ENCODE assay signal across 9 mouse cellular contexts in the genomic region with DNA sequence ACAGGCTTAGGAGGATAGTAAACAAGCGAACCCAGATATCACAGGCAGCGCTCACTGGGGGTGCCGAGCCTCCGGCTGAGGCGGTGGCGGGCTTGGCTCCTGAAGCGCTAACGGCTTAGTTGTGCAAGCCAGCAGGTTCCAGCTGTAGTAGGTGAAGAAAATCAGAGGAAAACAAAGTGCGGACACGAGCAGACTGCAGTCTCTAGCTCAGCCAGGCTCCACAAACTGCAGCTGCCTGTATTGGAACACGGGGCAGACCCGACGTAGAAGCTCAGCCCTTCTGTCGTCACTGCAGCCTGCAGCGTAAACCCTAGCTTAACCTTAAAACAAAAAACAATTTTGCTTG. TPM values are rescaled to one million over a fixed set of nuclear protein-coding genes. Genes with fewer than 3 reads are reported as not detected.
DNase-seq lines count a peak whose midpoint lies in the region; ATAC-seq and TF ChIP-seq lines count a peak whose summit lies in the region.
"Had no signal": no experiment of that assay in that cellular context is flagged by ENCODE, and none has a peak within 500 bp of the region (broad histone marks: within the 10 kb centered on the region; RNA-seq: fewer than 3 reads in every experiment).

No protein-coding gene starts in this region.

- TF ChIP-seq POLR2A in kidney, adult 2 months (IDR thresholded peaks at IDR 0.05; ENCODE audit: low read depth, low read length), result no peak
- no peak for TF ChIP-seq POLR2A in brain, embryonic 14.5 days (IDR thresholded peaks at IDR 0.05; ENCODE audit: borderline replicate concordance, extremely low read depth, insufficient read depth, insufficient read length, poor library complexity, severe bottlenecking)

- H3K9ac ChIP-seq in heart, embryonic 11.5 days (ENCODE audit: low read depth, low read length), result peak overlapping the region; percentile 67
- H3K9ac ChIP-seq in midbrain, embryonic 15.5 days, result peak overlapping the region; percentile 37; the same call in 1 of the 2 replicates

- H3K4me2 ChIP-seq in heart, embryonic 11.5 days, result peak overlapping the region; percentile 75
- peak overlapping the region; percentile 55 for H3K4me2 ChIP-seq in midbrain, embryonic 15.5 days

- H3K27me3 ChIP-seq in kidney, adult 2 months (replicated peaks; ENCODE audit: control insufficient read depth, insufficient read depth, low read length), result no peaks in the 10 kb centered on the region
- H3K27me3 ChIP-seq in heart, embryonic 11.5 days (ENCODE audit: control insufficient read depth, insufficient read depth, low read length), result no peaks in the 10 kb centered on the region
- no peaks in the 10 kb centered on the region for H3K27me3 ChIP-seq in midbrain, embryonic 15.5 days (replicated peaks)

- TF ChIP-seq CTCF in kidney, adult 2 months (conservative IDR thresholded peaks at IDR 0.05; ENCODE audit: insufficient read depth, insufficient read length, low read depth, low read length), result no peak
- no peak for TF ChIP-seq CTCF in brain, embryonic 14.5 days (IDR thresholded peaks at IDR 0.05; ENCODE audit: borderline replicate concordance, extremely low read depth, insufficient read depth, insufficient read length)

- no peaks in the 10 kb centered on the region for H3K4me1 ChIP-seq in kidney, adult 2 months (ENCODE audit: control insufficient read depth, insufficient read depth, low read length)
- no peaks in the 10 kb centered on the region for H3K4me1 ChIP-seq in heart, embryonic 11.5 days (ENCODE audit: control insufficient read depth, insufficient read depth, low read length)
- H3K4me1 ChIP-seq in midbrain, embryonic 15.5 days, result 0 out of 2 replicates have a peak, but pooled peaks cover 6% of the 10 kb centered on the region

- no peaks in the 10 kb centered on the region for H3K36me3 ChIP-seq in kidney, adult 2 months (ENCODE audit: control insufficient read depth, insufficient read depth, low read length)
- no peaks in the 10 kb centered on the region for H3K36me3 ChIP-seq in heart, embryonic 11.5 days (ENCODE audit: control insufficient read depth, insufficient read depth, low read length)
- H3K36me3 ChIP-seq in midbrain, embryonic 15.5 days (replicated peaks), result no peaks in the 10 kb centered on the region

- peaks cover 5% of the 10 kb centered on the region; the same call in 1 of the 2 replicates for H3K9me3 ChIP-seq in heart, embryonic 11.5 days (replicated peaks; ENCODE audit: control insufficient read depth, low read length)
- H3K9me3 ChIP-seq in midbrain, embryonic 15.5 days, result no peaks in the 10 kb centered on the region

- 0 out of 2 replicates have a peak overlapping the region, but pooled peaks have one; percentile 1 for H3K4me3 ChIP-seq in kidney, adult 2 months (ENCODE audit: insufficient read depth, low read depth, low read length)
- H3K4me3 ChIP-seq in heart, embryonic 11.5 days (ENCODE audit: low read depth, low read length), result peak overlapping the region; percentile 44
- H3K4me3 ChIP-seq in midbrain, embryonic 15.5 days, result peak overlapping the region; percentile 33

- 10% methylated on average over 15 of the region's 15 CpGs for WGBS in kidney, adult 2 months
- WGBS in heart, embryonic 11.5 days (ENCODE audit: insufficient replicate concordance), result 5% methylated on average over 15 of the region's 15 CpGs
- 4% methylated on average over 15 of the region's 15 CpGs for WGBS in midbrain, embryonic 15.5 days

- H3K27ac ChIP-seq in kidney, adult 2 months (ENCODE audit: insufficient read depth, low read depth, low read length), result no peak overlapping the region
- H3K27ac ChIP-seq in heart, embryonic 11.5 days (ENCODE audit: low read depth, low read length), result no peak overlapping the region
- peak overlapping the region; percentile 33 for H3K27ac ChIP-seq in midbrain, embryonic 15.5 days

- no peak for ATAC-seq in heart, embryonic 11.5 days (replicated peaks; ENCODE audit: insufficient number of reproducible peaks, low FRiP score, low TSS enrichment)
- peak; percentile 77 for ATAC-seq in midbrain, embryonic 15.5 days (replicated peaks)
- ATAC-seq in erythroid progenitor cell, adult 5-6 weeks (replicated peaks; ENCODE audit: low FRiP score, poor library complexity, severe bottlenecking), result no peak

- peak; percentile 16 for DNase-seq in kidney, adult 2 months
- no peak for DNase-seq in kidney, adult 8-10 months
- DNase-seq in brain, embryonic 14.5 days (ENCODE audit: low read depth), result peak; percentile 67
- peak; percentile 43 to 55 for DNase-seq in kidney, postnatal 4 days
- DNase-seq in c-Kit-positive CD71-positive TER-119-positive erythroid progenitor cells, embryonic 14.5 days (ENCODE audit: low spot score), result no peak

RNA-seq across cellular contexts. Expression of a gene that starts 4.5 kb away (rescaled TPM):
- polyA plus RNA-seq in kidney, adult 2 months (2012; rRNA removed), result not detected in 2 replicates
- polyA plus RNA-seq in brain, embryonic 14.5 days (2012; rRNA removed), result not detected in 2 replicates
- not detected in 2 replicates for polyA plus RNA-seq in heart, embryonic 11.5 days (2014; fragmentation: Nextera tagmentation; extraction: Ambion mirVana)
- polyA plus RNA-seq in midbrain, embryonic 15.5 days (2015; fragmentation: Nextera tagmentation; extraction: Ambion mirVana), result not detected in 2 replicates
- not detected in 2 replicates for total RNA-seq in erythroid progenitor cell, adult 5-6 weeks (2015; ENCODE audit: low replicate concordance)
- not detected in 2 replicates for total RNA-seq in erythroid progenitor cell, adult 5-6 weeks (2017; ENCODE audit: low replicate concordance)
- total RNA-seq: neutrophil, adult 5-6 weeks had no signal

Comparison
In these comparisons a context has a peak if more than half of its experiments do, and no peak if none do; other contexts are left out.
1. DNase-seq: peak in kidney, adult 2 months (single experiment), brain, embryonic 14.5 days (single experiment) and kidney, postnatal 4 days (2 of 2); none in kidney, adult 8-10 months (0 of 2) and c-Kit-positive CD71-positive TER-119-positive erythroid progenitor cells, embryonic 14.5 days (single experiment).
2. Peak in every context shown above with its lines, with median percentiles within 50 percentile points of each other: H3K4me3 ChIP-seq.